Mouse (Mus musculus) urinary bladder, postnatal 10 days (tissue): ENCODE data around the gene Krt35.

Experiments
- DNase-seq: peaks from one replicate; pipeline ENCODE4 v3.0.0; 2022; ENCODE audit warnings: low spot score

Gene Krt35

GRCm38 (mm10) chr11:100096141-100096540, at the start of gene Krt35:
Gene Krt35 (minus strand): TSS chr11:100096241.
- DNase-seq = no peak

- DNase-seq = no peak
These were observed 49.1 kb upstream of the Krt35 start for GRCm38 (mm10) chr11:100145104-100145503.

GRCm38 (mm10) chr11:100140966-100141365, 44.9 kb upstream of the Krt35 start:
- DNase-seq = no peak

GRCm38 (mm10) chr11:100139391-100139790, 43.4 kb upstream of the Krt35 start:
- no peak for DNase-seq

- no peak for DNase-seq
These were observed 42.8 kb upstream of the Krt35 start for GRCm38 (mm10) chr11:100138809-100139208.

- DNase-seq = no peak
These were observed 41.7 kb upstream of the Krt35 start for GRCm38 (mm10) chr11:100137693-100138092.

GRCm38 (mm10) chr11:100136559-100136958, 40.5 kb upstream of the Krt35 start:
- DNase-seq = no peak

GRCm38 (mm10) chr11:100135731-100136130, 39.7 kb upstream of the Krt35 start, which contains the start of gene Krt15:
Gene Krt15 (minus strand): TSS chr11:100135928.
- DNase-seq = no peak

- no peak for DNase-seq
These were observed 28.9 kb upstream of the Krt35 start for GRCm38 (mm10) chr11:100124901-100125300.

- DNase-seq = no peak
These were observed 25.4 kb upstream of the Krt35 start, which contains the start of gene Krt13 for GRCm38 (mm10) chr11:100121466-100121865. Gene Krt13 (minus strand): TSS chr11:100121566.

GRCm38 (mm10) chr11:100120331-100120730, 24.3 kb upstream of the Krt35 start:
- DNase-seq = no peak

- DNase-seq = no peak
These were observed 17.6 kb upstream of the Krt35 start for GRCm38 (mm10) chr11:100113742-100114029.

- DNase-seq = no peak
These were observed 17.1 kb upstream of the Krt35 start for GRCm38 (mm10) chr11:100112935-100113741.

- no peak for DNase-seq
These were observed 9.6 kb upstream of the Krt35 start, which contains the start of gene Krt36 for GRCm38 (mm10) chr11:100105576-100106122. Gene Krt36 (minus strand): TSS chr11:100105626.

- DNase-seq = no peak
These were observed 6.8 kb upstream of the Krt35 start for GRCm38 (mm10) chr11:100102693-100103429.

- no peak for DNase-seq
These were observed 4.3 kb upstream of the Krt35 start for GRCm38 (mm10) chr11:100100391-100100790.

- no peak for DNase-seq
These were observed 1.8 kb upstream of the Krt35 start for GRCm38 (mm10) chr11:100097819-100098218.

- no peak for DNase-seq
These were observed 7.5 kb downstream of the Krt35 start for GRCm38 (mm10) chr11:100088378-100089025.

GRCm38 (mm10) chr11:100087861-100088260, 8.2 kb downstream of the Krt35 start, which contains the start of gene Krt32:
Gene Krt32 (minus strand): TSS chr11:100088226.
- DNase-seq = no peak

GRCm38 (mm10) chr11:100073873-100074272, 22.2 kb downstream of the Krt35 start:
- no peak for DNase-seq

GRCm38 (mm10) chr11:100067293-100068036, 28.6 kb downstream of the Krt35 start:
- no peak for DNase-seq
